Mouse (Mus musculus) retina, embryonic 14.5 days (tissue): ENCODE data around the gene Klrb1f.
"Not testable (repeated sequence)": the region's sequence is repeated elsewhere in the genome, so short reads cannot be mapped to it uniquely, and the experiment has no call there.

Experiments
- DNase-seq: peaks from one replicate; pipeline ENCODE4 v3.0.0-alpha.2; 2015; ENCODE audit warnings: low spot score

The Klrb1f gene

GRCm38 (mm10) chr6:129045601-129046000 lies at the start of gene Klrb1f:
Klrb1f (plus strand) TSS chr6:129045901.
- no peak for DNase-seq

GRCm38 (mm10) chr6:128996054-128996767 lies 49.5 kb upstream of the Klrb1f start:
- peak; percentile 37 for DNase-seq

- DNase-seq: no peak
These were observed 48.8 kb upstream of the Klrb1f start for GRCm38 (mm10) chr6:128996768-128997442.

- DNase-seq: no peak
These were observed 44.3 kb upstream of the Klrb1f start for GRCm38 (mm10) chr6:129001392-129001791.

GRCm38 (mm10) chr6:129008552-129008951 lies 37.1 kb upstream of the Klrb1f start:
- no peak for DNase-seq

GRCm38 (mm10) chr6:129009846-129010504 lies 35.7 kb upstream of the Klrb1f start:
- DNase-seq: not testable (repeated sequence)

- DNase-seq: no peak
These were observed 35.2 kb upstream of the Klrb1f start for GRCm38 (mm10) chr6:129010505-129010873.

GRCm38 (mm10) chr6:129012012-129012411 lies 33.7 kb upstream of the Klrb1f start:
- not testable (repeated sequence) for DNase-seq

- DNase-seq: no peak
These were observed 32.7 kb upstream of the Klrb1f start for GRCm38 (mm10) chr6:129012966-129013365.

GRCm38 (mm10) chr6:129013762-129014276 lies 31.9 kb upstream of the Klrb1f start:
- no peak for DNase-seq

GRCm38 (mm10) chr6:129014399-129014798 lies 31.3 kb upstream of the Klrb1f start:
- DNase-seq: no peak

GRCm38 (mm10) chr6:129027451-129028248 lies 18.1 kb upstream of the Klrb1f start:
- no peak for DNase-seq

- no peak for DNase-seq
These were observed 15.4 kb upstream of the Klrb1f start for GRCm38 (mm10) chr6:129030175-129030824.

GRCm38 (mm10) chr6:129030964-129031363 lies 14.7 kb upstream of the Klrb1f start:
- no peak for DNase-seq

GRCm38 (mm10) chr6:129033397-129033796 lies 12.3 kb upstream of the Klrb1f start:
- peak; percentile 18 for DNase-seq

- no peak for DNase-seq
These were observed 10.7 kb upstream of the Klrb1f start for GRCm38 (mm10) chr6:129035017-129035416.

GRCm38 (mm10) chr6:129036326-129036725 lies 9.4 kb upstream of the Klrb1f start:
- no peak for DNase-seq

GRCm38 (mm10) chr6:129036890-129037463 lies 8.7 kb upstream of the Klrb1f start:
- no peak for DNase-seq

GRCm38 (mm10) chr6:129041470-129041869 lies 4.2 kb upstream of the Klrb1f start:
- DNase-seq: no peak

GRCm38 (mm10) chr6:129042470-129042869 lies 3.2 kb upstream of the Klrb1f start:
- no peak for DNase-seq

GRCm38 (mm10) chr6:129048381-129048780 lies 2.7 kb downstream of the Klrb1f start:
- DNase-seq: no peak
